Mouse (Mus musculus): ENCODE measurements around the gene Aym1. TPM values are rescaled to one million over a fixed set of nuclear protein-coding genes. Genes with fewer than 3 reads are reported as not detected.

Gene Aym1
- polyA plus RNA-seq, 1 experiment, result not detected

- H3K36me3 ChIP-seq (ENCODE audit: control insufficient read depth, insufficient read depth, low read length), result no peaks in the 10 kb centered on the region
- DNase-seq, result no peak
- H3K27me3 ChIP-seq (replicated peaks; ENCODE audit: control insufficient read depth, insufficient read depth, low read length), result no peaks in the 10 kb centered on the region
- H3K4me1 ChIP-seq (ENCODE audit: control insufficient read depth, insufficient read depth, low read length), result no peaks in the 10 kb centered on the region
- H3K4me3 ChIP-seq (ENCODE audit: insufficient read depth, low read depth, low read length), result no peak overlapping the region
- no peak overlapping the region for H3K27ac ChIP-seq (ENCODE audit: insufficient read depth, low read depth, low read length)
- TF ChIP-seq CTCF (conservative IDR thresholded peaks at IDR 0.05; ENCODE audit: insufficient read depth, insufficient read length, low read depth, low read length), result no peak
- WGBS, result 76% methylated on average over 17 of the region's 17 CpGs
These were observed 12.3 kb downstream of the Aym1 start for GRCm38 (mm10) chr5:113369262-113369868.

GRCm38 (mm10) chr5:113372449-113372848 lies 15.4 kb downstream of the Aym1 start:
- H3K4me3 ChIP-seq (ENCODE audit: insufficient read depth, low read depth, low read length), result no peak overlapping the region
- H3K4me1 ChIP-seq (ENCODE audit: control insufficient read depth, insufficient read depth, low read length), result no peaks in the 10 kb centered on the region
- no peaks in the 10 kb centered on the region for H3K36me3 ChIP-seq (ENCODE audit: control insufficient read depth, insufficient read depth, low read length)
- no peak overlapping the region for H3K27ac ChIP-seq (ENCODE audit: insufficient read depth, low read depth, low read length)
- no peaks in the 10 kb centered on the region for H3K27me3 ChIP-seq (replicated peaks; ENCODE audit: control insufficient read depth, insufficient read depth, low read length)
- DNase-seq, result no peak
- TF ChIP-seq CTCF (conservative IDR thresholded peaks at IDR 0.05; ENCODE audit: insufficient read depth, insufficient read length, low read depth, low read length) (no peak), POLR2A (IDR thresholded peaks at IDR 0.05; ENCODE audit: low read depth, low read length) (no peak)
- 73% methylated on average over 4 of the region's 4 CpGs for WGBS

DNA sequence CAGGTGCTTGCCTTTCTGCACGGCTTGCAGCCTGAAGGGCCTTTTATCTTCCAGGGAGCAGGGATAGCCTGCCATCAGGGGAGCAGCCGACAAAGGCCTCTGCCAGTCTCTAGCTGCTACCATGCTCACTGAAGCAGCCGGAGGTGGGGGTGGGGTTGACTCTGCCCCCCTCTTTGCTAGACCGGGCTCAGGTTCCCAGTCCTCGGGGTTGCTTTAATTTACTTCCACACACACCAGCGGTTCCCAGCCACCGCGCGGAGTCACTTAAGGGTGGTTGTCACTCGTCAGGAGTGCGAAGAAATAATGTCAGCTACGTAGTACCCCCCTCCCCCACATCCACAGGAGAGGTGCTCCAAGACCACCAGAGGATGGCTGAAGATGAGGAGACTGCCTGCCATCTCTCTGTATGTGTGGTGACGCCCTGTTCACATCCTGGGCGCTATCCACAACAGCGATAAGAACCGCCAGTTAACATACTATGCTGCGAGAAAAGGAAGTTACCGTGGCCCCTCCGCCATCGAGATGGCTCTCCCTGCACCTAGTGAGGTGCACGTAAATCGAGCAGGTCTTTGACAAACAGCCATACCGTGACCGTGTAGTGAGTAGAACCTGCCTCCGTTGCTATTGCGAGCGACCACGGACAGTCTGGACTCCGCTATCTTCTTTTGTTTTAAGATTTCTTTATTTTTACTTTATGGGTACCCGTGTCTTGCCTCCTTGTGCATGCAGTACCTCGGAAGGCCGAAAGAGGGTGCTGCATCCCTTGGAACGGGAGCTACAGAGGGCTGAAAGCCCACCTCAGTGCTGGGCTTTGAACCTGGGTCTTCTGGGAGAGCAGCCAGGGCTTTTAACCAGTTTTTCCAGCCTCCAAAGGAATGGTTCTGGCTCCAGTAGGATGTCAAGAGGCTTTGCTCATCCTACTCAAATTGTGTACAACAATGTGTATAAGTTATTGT lies 16.2 kb downstream of the Aym1 start:
- Histone ChIP-seq H3K27me3 (replicated peaks; ENCODE audit: control insufficient read depth, insufficient read depth, low read length) (no peaks in the 10 kb centered on the region), H3K4me1 (ENCODE audit: control insufficient read depth, insufficient read depth, low read length) (no peaks in the 10 kb centered on the region), H3K4me3 (ENCODE audit: insufficient read depth, low read depth, low read length) (no peak overlapping the region), H3K36me3 (ENCODE audit: control insufficient read depth, insufficient read depth, low read length) (no peaks in the 10 kb centered on the region), H3K27ac (ENCODE audit: insufficient read depth, low read depth, low read length) (no peak overlapping the region)
- peak; percentile 54; the same call in 1 of the 2 replicates for TF ChIP-seq CTCF (conservative IDR thresholded peaks at IDR 0.05; ENCODE audit: insufficient read depth, insufficient read length, low read depth, low read length)
- TF ChIP-seq POLR2A (IDR thresholded peaks at IDR 0.05; ENCODE audit: low read depth, low read length), result no peak
- 5% methylated on average over 33 of the region's 33 CpGs for WGBS
- DNase-seq, result peak; percentile 17

DNA sequence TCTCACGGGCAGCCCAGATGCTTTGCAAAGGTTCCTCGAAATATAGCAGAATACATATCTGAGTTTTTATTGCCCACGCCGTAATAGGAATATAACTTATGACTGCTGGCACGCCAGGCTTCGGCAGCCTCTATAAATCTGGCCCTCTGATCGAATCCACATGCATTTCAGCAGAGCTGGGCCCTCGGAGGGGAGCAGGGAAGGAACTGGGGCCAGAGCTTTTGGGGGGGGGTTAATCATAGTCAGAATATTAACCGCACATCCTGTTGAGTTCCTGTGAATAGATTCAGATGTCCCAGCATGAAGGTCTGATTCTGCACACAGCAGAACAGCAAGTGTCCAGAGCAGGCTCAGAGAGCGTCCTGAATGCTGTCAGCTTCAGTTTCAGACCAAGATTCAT lies 17.2 kb downstream of the Aym1 start:
- Histone ChIP-seq H3K4me1 (ENCODE audit: control insufficient read depth, insufficient read depth, low read length) (no peaks in the 10 kb centered on the region), H3K27ac (ENCODE audit: insufficient read depth, low read depth, low read length) (no peak overlapping the region), H3K4me3 (ENCODE audit: insufficient read depth, low read depth, low read length) (no peak overlapping the region), H3K36me3 (ENCODE audit: control insufficient read depth, insufficient read depth, low read length) (no peaks in the 10 kb centered on the region), H3K27me3 (replicated peaks; ENCODE audit: control insufficient read depth, insufficient read depth, low read length) (no peaks in the 10 kb centered on the region)
- WGBS, result 69% methylated on average over 10 of the region's 10 CpGs
- TF ChIP-seq POLR2A (IDR thresholded peaks at IDR 0.05; ENCODE audit: low read depth, low read length) (no peak), CTCF (conservative IDR thresholded peaks at IDR 0.05; ENCODE audit: insufficient read depth, insufficient read length, low read depth, low read length) (no peak)
- DNase-seq, result no peak

DNA sequence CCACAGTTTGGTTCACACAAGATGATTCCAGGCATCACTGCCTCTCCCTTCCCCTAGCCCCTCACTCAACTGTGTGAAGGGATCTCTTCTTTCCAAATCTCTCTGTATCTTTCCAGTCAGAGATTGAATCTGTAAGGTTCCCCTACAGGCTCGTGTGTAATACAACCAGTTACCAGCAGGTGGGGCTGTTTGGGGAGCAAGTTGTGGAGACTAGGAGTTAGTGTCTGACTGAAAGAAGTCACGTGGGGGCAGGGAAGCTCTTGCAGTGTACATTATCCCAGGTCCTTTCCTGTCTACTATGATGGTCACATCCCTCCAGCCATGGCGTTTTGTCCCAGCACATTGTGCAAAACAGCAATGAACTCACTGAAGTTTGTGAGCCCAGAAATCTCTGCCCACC lies 18.7 kb downstream of the Aym1 start:
- TF ChIP-seq POLR2A (IDR thresholded peaks at IDR 0.05; ENCODE audit: low read depth, low read length) (no peak), CTCF (conservative IDR thresholded peaks at IDR 0.05; ENCODE audit: insufficient read depth, insufficient read length, low read depth, low read length) (peak; percentile 42; the same call in 1 of the 2 replicates)
- WGBS, result 26% methylated on average over 3 of the region's 3 CpGs

DNA sequence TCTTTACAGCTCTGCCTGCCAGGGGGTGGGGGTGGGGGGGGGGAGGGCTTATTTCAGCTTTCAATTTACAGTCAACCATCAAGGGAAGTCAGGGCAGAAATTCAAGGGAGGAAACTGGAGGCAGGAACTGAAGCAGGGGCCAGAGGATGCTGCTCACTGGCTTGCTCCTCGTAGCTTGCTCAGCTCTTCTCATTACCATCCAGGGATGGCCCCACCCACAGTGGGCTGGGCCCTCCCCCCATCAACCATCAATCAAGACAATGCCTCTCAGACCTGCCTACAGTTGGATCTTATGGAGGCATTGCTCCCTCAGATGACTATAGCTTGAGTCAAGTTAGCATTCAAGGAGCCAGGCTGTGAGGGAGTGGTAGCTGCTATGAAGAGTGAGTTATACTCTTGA lies 19.2 kb downstream of the Aym1 start:
- TF ChIP-seq CTCF (conservative IDR thresholded peaks at IDR 0.05; ENCODE audit: insufficient read depth, insufficient read length, low read depth, low read length) (no peak), POLR2A (IDR thresholded peaks at IDR 0.05; ENCODE audit: low read depth, low read length) (no peak)
- Histone ChIP-seq H3K4me3 (ENCODE audit: insufficient read depth, low read depth, low read length) (no peak overlapping the region), H3K4me1 (ENCODE audit: control insufficient read depth, insufficient read depth, low read length) (no peaks in the 10 kb centered on the region), H3K36me3 (ENCODE audit: control insufficient read depth, insufficient read depth, low read length) (no peaks in the 10 kb centered on the region), H3K27me3 (replicated peaks; ENCODE audit: control insufficient read depth, insufficient read depth, low read length) (no peaks in the 10 kb centered on the region), H3K27ac (ENCODE audit: insufficient read depth, low read depth, low read length) (no peak overlapping the region)
- WGBS, result 70% methylated on average over 1 of the region's 1 CpGs
- no peak for DNase-seq

More for the DNA sequence above, 18.7 kb downstream of the Aym1 start:
- DNase-seq, result peak; percentile 25
- Histone ChIP-seq H3K36me3 (ENCODE audit: control insufficient read depth, insufficient read depth, low read length) (no peaks in the 10 kb centered on the region), H3K27me3 (replicated peaks; ENCODE audit: control insufficient read depth, insufficient read depth, low read length) (no peaks in the 10 kb centered on the region), H3K4me3 (ENCODE audit: insufficient read depth, low read depth, low read length) (no peak overlapping the region), H3K27ac (ENCODE audit: insufficient read depth, low read depth, low read length) (no peak overlapping the region), H3K4me1 (ENCODE audit: control insufficient read depth, insufficient read depth, low read length) (no peaks in the 10 kb centered on the region)

DNA sequence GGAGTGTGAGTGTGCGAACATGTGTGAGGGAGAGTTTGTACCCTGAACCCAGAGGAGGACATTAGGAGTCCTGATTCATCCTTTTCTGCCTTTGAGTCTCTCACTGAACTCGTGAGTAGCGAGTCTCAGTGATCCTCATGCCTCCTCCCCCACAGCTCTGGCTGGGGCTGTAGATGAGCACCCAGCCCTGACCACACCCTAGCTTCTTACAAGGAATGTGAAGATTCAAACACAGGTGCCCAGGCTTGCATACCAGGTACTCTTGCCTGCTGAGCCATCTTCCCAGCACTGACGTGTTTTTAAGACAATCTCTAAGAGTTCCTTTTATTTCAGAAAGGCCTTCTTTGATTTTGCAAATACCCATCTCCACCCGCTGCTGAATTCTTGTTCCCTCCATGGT lies 22.3 kb downstream of the Aym1 start:
- H3K4me1 ChIP-seq (ENCODE audit: control insufficient read depth, insufficient read depth, low read length), result no peaks in the 10 kb centered on the region
- no peaks in the 10 kb centered on the region for H3K27me3 ChIP-seq (replicated peaks; ENCODE audit: control insufficient read depth, insufficient read depth, low read length)
- TF ChIP-seq POLR2A (IDR thresholded peaks at IDR 0.05; ENCODE audit: low read depth, low read length), result no peak
- TF ChIP-seq CTCF (conservative IDR thresholded peaks at IDR 0.05; ENCODE audit: insufficient read depth, insufficient read length, low read depth, low read length), result no peak
- H3K27ac ChIP-seq (ENCODE audit: insufficient read depth, low read depth, low read length), result no peak overlapping the region
- no peak overlapping the region for H3K4me3 ChIP-seq (ENCODE audit: insufficient read depth, low read depth, low read length)
- WGBS, result 62% methylated on average over 5 of the region's 5 CpGs
- no peaks in the 10 kb centered on the region for H3K36me3 ChIP-seq (ENCODE audit: control insufficient read depth, insufficient read depth, low read length)
- no peak for DNase-seq
